Mouse (Mus musculus): ENCODE measurements around the gene Cdc37.

The Cdc37 gene

DNA sequence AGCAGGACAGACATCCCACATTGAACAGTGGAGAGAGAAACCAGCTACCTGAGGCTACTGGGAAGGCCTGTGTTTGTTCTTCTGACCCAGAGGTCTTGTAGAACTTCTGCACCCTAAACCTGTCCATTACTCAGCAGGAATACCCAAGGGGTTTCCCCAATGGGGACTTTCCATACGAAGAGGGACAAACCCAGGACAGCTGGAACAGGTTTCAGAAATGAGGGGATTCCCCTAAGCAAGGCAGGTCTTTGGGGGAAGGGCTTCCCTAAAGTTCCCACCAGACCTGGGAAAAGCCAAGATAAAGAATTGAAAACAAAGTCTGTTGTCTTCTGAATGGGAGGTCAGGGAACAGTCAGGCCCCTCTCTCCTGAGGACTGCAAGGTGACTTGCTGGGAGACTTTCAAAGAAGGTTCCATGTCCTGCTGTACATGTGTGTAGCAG, 13.8 kb downstream of the Cdc37 start:
- DNase-seq (ENCODE audit: low spot score) = no peak

DNA sequence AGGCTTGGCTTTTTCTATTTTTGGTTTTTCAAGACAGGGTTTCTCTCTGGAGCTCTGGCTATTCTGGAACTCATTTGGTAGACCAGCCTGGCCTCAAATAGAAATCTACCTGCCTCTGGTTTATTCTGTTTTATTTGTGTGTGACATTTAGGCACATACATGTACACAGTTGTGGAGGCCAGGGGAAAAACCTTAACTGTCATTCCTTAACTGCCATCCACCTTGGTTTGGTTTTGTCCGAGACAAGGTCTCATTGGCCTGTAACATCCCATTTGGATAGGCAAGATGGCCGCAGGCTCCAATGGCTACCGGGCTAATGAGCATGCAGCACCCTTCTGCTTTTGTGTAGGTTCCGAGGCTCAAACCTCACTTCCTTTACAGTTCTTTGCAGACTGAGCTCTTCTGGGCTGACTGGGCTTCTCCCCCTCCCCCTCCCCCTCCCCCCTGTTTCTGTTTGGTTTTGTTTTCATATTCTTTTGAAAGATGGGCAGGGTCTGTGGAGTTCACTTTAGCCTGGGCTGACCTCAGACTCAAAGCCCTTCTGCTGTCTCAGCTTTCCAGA, 14.4 kb downstream of the Cdc37 start:
- no peak for DNase-seq (ENCODE audit: low spot score)

DNA sequence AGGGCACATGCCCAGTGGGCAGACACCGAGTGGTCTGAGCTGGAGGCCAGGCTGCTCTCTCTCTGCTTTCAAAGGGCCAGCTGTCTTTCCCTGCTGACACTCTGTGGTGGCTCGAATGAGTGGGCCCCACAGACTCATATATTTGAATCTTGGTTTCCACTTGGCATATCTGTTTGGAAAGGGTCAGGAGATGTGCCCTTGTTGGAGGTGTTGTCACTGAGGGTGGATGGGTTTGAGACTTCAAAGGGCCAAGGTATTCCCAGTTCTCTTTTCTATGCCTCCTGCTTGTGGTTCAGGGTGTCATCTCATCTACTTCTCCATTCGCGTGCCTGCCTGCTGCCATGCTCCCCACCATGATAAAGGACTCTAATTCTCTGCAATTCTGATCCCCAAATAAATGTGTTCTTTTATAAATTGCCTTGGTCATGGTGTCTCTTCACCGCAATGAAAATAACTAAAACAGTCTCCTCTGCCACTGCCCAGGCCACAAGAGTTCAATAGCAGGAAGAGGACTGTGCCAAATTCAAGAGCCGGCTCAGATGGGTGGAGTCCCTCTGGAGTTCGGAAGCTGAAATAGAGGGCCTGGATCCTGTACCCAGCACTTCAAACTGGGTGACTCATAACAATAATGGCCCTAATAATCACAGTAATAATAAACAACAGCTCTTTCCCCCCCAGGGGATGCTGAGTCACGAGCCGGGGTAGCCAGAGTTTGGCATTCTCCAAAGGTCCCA, 15.0 kb downstream of the Cdc37 start:
- DNase-seq (ENCODE audit: low spot score) = peak; percentile 83

DNA sequence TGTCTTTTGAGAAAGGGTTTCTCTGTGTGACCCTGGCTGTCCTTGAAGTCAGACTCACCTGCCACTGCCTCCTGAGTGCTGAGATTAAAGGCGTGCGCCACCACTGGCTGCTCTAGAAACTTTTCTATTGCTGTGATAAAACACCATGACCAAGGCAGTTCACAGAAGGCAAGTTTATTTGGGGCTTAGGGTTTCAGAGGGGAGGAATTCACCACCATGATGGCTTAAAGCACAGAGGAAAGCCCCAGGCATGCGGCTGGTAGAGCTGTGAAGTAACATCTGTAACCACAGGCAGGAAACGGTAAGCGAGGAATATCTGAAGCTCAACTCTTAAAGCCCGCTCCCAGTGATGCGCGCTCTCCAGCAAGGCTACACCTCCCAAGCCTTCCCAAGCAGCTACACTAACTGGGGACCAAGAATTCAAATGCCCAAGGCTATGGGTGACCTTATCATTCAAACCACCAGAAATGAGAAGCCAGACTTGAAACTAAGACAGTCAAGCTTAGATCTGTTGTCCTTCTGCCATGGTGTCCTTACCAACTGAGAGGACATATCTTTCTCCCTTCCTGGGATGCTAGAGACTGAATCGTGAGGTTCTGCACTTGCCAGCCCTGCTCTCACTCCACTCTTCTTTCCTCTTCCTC, 16.6 kb downstream of the Cdc37 start:
- no peak for DNase-seq (ENCODE audit: low spot score)

DNA sequence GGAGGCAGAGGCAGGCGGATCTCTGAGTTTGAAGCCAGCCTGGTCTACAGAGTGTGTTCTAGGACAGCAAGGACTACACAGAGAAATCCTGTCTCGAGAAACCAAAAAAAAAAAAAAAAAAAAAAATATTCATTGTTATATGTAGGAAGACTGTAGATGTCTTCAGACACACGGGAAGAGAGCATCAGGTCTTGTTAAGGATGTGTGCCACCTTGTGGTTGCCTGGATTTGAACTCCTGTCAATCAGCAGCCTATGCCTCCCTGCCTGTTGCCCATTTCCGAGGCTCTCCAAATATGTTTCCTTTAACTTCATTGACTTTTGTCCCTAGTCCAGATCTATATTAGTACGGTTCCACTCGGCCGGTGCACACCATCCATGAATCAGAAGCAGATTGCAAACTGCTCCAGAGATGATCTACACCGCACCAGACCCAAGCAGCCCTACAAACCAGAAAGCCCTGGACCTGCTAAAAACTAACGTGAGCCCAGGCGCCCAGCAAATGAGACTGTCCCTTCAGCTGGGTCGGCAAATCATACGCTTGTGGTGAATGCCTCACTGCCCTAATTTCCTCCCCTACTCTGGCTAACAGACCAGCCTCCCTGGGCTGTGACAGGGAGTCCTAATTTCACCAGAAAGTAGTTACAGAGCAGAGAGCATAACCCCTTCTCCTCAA, 17.5 kb downstream of the Cdc37 start:
- DNase-seq (ENCODE audit: low spot score) = no peak

DNA sequence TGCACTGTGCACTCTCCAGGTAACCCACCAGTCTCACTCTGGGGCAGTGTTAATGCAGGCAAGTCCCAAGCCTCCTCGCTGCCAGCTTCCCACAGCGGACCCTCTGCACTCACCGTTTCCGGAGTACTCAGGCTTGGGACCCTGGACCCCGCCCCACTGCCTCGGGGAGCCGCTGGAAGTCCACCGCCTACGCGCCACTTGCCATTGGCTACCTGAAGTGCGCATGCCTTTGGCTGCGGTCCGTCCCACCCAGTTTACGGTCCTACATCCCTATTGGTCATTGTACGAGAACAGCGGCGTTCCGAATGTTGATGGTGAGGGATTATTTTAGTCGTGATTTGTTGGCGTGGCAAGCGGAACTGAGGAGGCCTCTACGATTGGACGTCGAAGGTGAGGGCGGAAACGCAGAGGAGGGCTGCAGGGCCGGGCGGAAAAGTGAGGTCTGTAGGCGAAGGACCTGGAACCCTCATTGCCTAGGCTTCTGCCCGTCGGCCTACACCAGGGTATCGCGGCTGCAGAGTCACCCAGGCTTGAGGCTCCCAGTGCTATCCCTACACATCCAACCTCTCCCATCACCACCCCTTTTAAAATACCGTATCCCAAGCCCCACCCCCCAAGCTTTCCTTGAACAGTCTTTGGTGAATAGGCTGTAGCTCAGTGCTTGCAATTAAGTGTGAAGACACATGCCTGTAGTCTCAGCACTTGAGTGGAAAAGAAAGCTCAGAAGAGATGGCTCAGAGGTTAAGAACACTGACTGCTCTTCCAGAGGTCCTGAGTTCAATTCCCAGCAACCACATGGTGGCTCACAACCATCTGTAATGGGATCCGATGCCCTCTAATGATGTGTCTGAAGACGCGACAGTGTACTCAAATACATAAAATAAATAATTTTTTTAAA, 18.5 kb downstream of the Cdc37 start, which contains the start of gene Tyk2:
Gene Tyk2, minus strand, starts transcription at position 185 of the 898 bp plus-strand sequence.
- DNase-seq (ENCODE audit: low spot score) = peak; percentile 98

DNA sequence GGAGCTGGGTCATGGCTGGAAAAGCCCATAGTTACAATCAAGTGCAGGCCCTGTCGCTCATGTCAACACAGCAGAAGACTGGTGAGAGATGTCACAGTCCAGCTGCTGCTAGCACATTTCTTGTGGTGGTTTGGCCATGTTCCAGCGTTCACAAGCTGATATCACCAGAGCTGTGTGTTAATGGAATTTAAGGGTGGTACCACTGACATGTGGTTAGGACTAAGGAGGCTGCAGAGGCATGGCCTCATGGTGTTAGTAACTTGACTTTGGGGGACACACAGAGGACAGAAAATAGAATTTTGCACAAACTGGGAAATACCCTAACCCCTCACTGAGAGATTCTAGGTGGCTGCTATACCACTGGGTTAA, 23.5 kb downstream of the Cdc37 start:
- DNase-seq (ENCODE audit: low spot score) = no peak

DNA sequence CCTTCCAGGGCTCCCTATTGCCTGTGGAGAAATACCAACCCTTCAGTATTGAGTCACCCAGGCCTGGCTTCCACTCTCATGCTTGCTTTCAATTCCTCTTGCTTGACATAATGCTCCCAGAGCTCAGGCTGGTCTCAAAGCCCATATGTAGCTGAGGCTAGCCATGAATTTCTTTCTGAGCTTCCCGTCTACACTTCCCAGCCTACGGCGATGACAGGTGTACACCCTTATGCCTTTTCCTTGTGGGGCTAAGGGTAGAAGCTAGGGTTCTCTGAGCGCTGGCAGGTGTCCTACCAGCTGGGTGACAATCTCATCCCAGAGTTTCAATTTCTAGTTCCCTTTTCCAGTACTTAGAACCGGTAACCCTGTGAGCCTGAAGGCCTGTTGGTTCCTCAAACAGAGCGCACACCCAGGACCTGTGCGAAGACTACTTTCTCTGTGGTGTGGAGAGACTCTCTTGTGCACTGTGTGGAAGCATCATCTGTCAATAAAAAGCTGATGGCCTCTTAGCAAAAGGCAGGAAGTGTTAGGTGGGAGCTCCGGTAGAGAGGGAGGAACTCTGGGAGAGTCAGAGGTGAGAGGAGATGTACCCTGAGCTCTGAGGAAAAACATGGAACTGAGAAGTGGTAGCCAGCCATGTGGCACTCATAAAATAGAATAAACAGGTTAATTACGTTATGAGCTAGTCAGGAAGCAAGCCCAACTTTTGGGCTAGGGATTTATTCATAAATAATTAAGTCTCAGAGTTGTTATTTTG, 24.1 kb downstream of the Cdc37 start:
- DNase-seq (ENCODE audit: low spot score) = no peak

DNA sequence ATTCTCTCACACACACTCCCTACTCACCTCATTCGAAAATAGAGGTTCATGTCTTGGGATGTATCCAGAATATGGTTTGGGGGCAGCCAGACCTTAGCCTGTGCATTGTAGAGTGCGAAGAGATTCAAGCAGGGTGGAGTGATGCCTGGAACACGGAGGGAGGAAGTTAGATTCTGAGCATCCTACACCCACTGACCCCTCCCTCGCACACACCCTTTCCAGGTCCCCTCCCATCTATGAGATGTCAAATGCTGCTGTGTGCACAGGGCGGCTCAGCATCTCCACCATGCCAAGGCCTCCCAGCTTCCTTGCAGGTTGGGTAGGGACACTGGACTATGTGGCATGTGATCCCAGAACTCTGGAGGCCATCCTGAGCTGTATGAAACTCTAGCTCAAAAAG, 24.9 kb downstream of the Cdc37 start:
- DNase-seq (ENCODE audit: low spot score) = no peak

DNA sequence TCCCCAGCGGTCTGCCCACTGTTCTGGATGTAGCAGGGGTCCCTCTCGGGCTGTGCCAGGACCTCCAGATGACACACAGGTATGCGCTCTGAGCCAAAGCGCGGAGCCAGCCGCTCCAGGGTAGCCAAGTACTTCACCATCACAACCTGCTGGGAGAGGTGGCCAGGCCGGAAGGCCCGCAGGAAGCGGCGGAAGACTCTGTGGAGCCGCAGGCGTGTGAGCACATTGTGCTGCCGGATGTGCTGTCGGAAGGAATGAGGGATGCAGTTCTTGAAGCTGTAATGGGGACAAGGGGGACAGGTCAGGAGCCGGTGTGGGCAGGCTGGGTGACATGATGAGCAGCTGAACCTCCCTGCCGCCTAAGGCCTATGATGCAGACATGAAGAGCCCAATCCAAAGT, 28.3 kb downstream of the Cdc37 start:
- no peak for DNase-seq (ENCODE audit: low spot score)

DNA sequence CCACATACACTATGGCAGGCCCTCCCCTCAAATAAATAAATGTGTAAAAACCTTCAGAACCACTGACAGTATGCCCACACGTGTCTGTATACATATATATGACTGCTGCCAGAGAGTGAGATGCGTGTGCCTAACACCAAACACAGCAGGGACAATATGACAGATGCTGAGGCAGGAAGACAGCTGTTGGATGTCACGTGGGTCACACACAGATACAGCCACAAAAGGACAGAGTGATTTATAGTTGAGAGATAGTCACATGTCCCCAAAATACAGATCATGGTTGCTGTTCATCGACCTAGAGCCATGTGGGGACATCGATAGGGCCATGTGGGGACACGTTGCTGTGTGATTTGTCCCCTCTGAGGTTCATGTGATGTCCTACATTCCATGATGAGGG, 32.7 kb downstream of the Cdc37 start:
- no peak for DNase-seq (ENCODE audit: low spot score)

DNA sequence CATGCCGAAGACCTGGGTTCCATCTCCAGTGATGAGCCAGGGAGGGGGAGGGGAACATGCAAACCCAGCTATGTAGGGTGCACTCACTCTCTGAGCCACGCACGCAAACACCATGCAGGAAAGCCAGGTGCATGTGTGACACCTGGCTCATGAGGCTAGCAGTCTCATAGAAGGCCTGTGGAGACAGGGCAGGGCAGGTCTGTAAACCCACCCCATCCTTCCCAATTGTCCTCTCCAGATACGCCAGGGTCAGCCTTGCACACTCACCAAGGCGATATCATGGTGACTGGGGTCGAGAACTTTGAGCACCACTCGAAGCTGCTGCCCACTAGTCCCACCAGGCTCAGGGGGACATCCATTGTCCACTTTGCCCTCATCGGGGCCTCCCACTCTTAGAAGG, 34.7 kb downstream of the Cdc37 start:
- no peak for DNase-seq (ENCODE audit: low spot score)

DNA sequence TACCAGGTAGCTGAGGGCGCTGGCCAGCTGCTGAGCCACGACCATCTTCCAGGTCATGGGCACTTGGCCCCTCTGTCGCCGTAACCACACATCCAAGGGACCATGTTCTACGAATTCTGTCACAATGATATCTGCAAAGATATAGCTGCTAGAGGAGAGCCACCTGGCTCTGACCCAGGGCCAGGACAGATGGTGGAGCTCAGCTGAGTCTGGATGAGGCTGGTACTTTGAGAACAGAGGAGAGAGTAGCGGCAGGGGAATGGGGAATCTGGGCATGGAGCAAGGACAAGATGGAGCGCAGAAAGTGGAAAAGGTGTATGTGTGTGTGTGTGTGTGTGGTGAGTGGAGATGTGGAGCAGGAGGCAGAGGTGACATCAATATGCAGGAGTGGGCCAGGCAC, 35.6 kb downstream of the Cdc37 start:
- DNase-seq (ENCODE audit: low spot score) = no peak

DNA sequence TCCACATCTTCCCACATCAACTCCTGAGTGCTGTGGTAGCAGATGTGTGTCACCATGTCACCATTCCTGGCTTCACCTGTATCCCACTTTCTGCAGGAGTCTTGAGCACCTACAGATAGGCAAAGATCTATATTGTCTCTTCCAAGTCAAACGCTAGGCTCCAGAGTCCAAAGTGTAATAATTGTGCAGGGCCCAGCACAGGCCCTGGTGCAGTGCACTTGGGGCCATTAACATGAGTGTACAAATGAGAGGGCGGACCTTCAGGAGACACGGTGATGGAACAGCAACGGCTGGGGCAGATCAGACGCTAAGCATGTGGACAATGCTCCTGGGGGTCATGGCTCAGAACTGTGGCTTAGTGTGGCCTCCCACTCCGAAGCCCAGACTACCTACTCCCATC, 36.0 kb downstream of the Cdc37 start:
- no peak for DNase-seq (ENCODE audit: low spot score)

DNA sequence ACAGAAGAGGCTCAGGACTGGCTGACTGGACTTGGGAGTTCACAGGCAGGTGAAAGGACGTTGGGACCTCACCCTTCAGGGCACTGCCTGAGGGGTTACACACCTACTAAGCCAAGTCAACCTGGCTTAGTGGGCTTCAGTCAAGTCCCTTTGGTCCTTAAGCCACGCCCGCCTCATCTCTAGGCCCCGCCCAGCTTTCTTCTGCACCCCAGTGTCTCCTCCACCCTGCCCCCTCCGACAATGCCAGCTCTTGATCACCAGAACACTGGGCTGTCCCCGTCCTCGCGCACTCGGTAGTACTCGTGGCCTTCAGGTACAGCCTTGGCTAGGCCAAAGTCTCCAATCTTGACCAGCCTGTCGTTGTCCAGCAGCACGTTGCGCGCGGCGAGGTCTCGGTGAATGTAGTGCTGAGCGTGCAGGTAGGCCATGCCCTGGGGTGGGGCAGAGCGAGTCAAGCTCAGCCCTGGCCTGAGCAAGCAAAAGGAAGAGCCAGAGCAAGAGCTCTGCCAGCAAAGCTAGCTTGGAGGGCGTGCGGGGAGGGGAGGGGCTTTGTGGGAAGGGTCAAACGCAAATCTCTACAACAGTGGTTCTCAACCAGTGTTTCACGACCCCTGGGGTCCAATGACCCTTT, 42.1 kb downstream of the Cdc37 start:
- DNase-seq (ENCODE audit: low spot score) = no peak

DNA sequence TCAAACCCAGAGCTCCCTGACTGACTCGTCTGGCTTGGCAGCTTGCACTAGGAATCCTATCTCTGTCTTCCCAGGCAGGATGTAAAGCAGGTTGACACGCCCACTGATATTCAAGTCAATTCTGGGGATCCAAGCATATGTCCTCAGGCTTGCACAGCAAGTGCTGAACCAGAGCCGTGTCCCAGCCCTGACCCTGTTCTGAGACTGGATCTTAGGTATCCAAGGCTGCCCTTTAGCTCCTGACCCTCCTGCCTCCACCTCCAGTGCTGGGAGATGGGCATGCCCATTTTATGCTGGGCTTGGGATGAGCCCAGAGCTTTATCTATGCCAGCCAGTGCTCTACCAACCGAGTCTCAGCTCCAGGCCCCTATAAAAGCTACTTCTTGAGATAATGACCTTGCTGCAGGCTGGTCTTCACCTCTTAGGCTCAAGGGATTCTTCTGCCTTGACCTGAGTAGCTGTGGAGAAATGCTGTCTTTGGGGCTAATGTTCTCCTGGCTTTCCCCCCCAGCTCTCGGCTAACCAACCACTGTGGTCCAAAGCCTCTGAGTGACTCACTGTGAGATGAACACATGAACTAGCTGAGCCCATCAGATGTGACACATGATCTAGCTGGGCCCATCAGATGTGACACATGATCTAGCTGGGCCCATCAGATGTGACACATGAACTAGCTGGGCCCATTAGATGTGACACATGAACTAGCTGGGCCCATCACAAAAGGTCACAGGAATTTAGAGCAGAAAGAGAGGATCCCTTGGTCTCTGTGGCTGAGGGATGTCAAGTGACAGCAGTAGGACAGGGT, 43.8 kb downstream of the Cdc37 start:
- no peak for DNase-seq (ENCODE audit: low spot score)

DNA sequence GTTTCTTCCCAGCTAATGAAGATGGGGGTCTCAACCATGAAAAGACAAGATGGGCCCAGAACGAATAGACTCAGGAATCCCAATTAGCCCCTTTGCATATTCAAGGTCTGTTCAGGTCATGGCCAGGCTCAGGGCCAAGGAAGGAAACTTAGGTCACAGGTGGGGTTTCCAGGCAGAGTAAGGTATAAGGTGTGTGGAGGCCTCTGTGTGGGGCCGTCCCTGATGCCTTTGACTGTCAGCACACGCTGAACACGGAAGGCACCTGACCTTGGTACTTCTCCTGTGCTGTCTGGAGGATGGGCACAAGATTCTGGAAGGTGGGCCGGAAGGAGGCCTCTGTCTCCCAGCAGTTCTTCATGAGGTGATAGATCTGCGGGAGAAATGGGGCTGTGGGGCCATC, 45.0 kb downstream of the Cdc37 start:
- DNase-seq (ENCODE audit: low spot score) = no peak

DNA sequence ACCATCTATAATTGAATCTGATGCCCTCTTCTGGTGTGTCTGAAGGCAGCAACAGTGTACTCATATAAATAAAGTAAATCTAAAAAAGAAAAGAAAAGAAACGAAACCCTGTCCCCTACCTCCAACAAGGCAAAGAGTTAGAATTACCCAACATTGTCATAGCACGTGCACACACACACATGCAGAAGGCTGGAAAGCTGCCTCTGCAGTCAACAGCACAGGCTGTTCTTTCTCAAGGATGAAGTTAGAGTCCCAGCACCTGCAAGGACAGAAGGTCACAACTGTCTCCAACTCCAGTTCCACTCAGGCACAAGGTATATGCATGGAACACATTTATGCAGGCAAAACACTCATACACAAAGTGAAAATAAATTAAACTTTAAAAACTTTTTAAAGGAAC, 47.7 kb downstream of the Cdc37 start:
- DNase-seq (ENCODE audit: low spot score) = no peak

DNA sequence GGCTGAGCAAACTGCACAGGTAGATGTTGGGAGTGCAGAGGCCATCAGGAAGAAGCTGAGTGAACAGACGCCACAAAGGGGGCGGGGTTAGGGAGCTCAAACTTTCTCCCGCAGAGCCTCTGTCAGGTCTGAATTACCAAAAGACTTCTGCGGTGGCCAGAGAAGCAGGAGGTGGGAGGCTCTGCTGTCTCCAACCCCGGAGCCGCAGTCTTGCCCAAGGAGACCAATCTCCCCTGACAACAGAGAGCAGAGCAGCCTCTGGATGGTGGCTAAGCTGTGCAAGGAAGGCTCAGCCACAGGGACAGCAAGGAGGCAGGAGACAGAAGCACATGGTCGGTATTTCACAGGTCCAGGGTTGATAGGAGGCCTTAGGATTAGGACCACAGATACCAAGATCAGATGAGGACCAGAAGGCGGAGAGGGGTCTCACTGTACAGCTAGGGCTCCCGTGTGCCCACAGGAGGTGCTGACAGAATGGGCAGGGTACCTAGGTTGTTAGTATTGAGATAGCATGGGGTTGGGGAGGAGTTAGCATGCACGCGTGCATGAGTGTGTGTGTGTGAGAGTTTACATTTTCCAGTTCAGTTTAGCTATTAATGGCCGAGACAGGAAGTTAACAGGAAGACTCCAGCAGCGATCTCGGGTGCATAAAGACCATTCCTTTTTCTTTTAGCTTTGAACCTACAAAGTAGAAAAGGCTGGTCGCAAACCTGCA, 49.2 kb downstream of the Cdc37 start:
- DNase-seq (ENCODE audit: low spot score) = no peak
